Mouse (Mus musculus) activated CD4-positive, CD25-positive, alpha-beta regulatory T cell (primary cell): ENCODE results near the gene Gm9046. TPM values are rescaled to one million over a fixed set of nuclear protein-coding genes. Genes with fewer than 3 reads are reported as not detected.

Source experiments
- polyA plus RNA-seq, 2 experiments: library from polyadenylated mRNA; unstranded; fragments of 100-300 nt; shearing (Covaris generic); gene quantifications; one replicate each; pipeline ENCODE4 v1.2.1; 2017

Gm9046 gene
- polyA plus RNA-seq, result not detected

DNA sequence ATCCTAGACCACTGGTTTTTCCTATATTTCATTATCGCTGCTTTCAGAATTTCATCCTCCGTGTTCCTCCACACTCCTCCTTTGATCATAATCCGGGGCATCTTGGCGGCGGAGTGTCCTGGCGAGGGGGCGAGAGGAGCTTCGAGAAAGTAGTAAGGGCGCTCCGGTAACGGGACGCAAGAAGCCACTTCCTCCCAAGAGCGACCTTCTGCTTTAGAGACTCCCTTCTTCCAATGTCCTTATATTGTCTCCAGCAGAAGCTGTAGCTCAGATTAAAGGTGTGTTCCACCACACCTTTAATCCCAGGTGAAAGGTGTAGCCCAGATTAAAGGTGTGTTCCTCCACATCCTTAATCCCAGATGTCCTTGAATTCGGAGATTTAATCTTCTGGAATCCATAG lies at the start of gene Gm9046:
Gm9046 (minus strand) TSS at position 101 of the 400 bp plus-strand sequence.

GRCm38 (mm10) chr10:118354005-118354404 lies 10.9 kb upstream of the Gm9046 start, which contains the start of gene Gm9049:
Gene Gm9049, minus strand, starts transcription at chr10:118354105.

GRCm38 (mm10) chr10:118348579-118348978 lies 5.5 kb upstream of the Gm9046 start, which contains the start of gene Gm9048:
Gene Gm9048, minus strand, starts transcription at chr10:118348679.

GRCm38 (mm10) chr10:118337731-118338130 lies 5.3 kb downstream of the Gm9046 start, which contains the start of gene Gm9045:
Gene Gm9045, minus strand, starts transcription at chr10:118337831.

DNA sequence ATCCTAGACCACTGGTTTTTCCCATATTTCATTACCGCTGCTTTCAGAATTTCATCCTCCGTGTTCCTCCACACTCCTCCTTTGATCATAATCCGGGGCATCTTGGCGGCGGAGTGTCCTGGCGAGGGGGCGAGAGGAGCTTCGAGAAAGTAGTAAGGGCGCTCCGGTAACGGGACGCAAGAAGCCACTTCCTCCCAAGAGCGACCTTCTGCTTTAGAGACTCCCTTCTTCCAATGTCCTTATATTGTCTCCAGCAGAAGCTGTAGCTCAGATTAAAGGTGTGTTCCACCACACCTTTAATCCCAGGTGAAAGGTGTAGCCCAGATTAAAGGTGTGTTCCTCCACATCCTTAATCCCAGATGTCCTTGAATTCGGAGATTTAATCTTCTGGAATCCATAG lies 10.7 kb downstream of the Gm9046 start, which contains the start of gene Gm9044:
Gm9044 (minus strand) TSS at position 101 of the 400 bp plus-strand sequence.

DNA sequence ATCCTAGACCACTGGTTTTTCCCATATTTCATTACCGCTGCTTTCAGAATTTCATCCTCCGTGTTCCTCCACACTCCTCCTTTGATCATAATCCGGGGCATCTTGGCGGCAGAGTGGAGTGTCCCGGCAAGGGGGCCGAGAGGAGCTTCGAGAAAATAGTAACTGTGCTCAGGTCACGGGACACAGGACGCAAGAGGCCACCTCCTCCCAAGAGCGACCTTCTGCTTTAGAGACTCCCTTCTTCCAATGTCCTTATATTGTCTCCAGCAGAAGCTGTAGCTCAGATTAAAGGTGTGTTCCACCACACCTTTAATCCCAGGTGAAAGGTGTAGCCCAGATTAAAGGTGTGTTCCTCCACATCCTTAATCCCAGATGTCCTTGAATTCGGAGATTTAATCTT lies 16.2 kb downstream of the Gm9046 start, which contains the start of gene Gm9040:
Gm9040 (minus strand) TSS at position 101 of the 400 bp plus-strand sequence.

GRCm38 (mm10) chr10:118294938-118295337 lies 48.1 kb downstream of the Gm9046 start, which contains the start of gene Iltifb:
Gene Iltifb, minus strand, starts transcription at chr10:118295038.

Other genes starting within 250 kb of the Gm9046 start
- gene Mdm1, start 201.4 kb downstream of the Gm9046 start, polyA plus RNA-seq, result 10 to 100 TPM in 1 of 2 experiments, 1 to 10 TPM in 1; 7.0 to 11.2 TPM
- not detected for gene Il22, start 138.3 kb downstream of the Gm9046 start, polyA plus RNA-seq
- under 1 TPM in 1 of 2 experiments, not detected in 1; 0.11 TPM for gene Gm32717, start 102.5 kb downstream of the Gm9046 start, polyA plus RNA-seq
- gene Gm32802, start 84.6 kb downstream of the Gm9046 start, polyA plus RNA-seq, result under 1 TPM in 1 of 2 experiments, not detected in 1; 0.11 TPM
- gene Iltifb, start 48.2 kb downstream of the Gm9046 start, polyA plus RNA-seq, result 1 to 10 TPM in 1 of 2 experiments, not detected in 1; 1.1 TPM
- gene Gm9040, start 16.3 kb downstream of the Gm9046 start, polyA plus RNA-seq, result not detected
- not detected for gene Gm9044, start 10.8 kb downstream of the Gm9046 start, polyA plus RNA-seq
- gene Gm9045, start 5.4 kb downstream of the Gm9046 start, polyA plus RNA-seq, result under 1 TPM in 1 of 2 experiments, not detected in 1; 0.22 TPM
- under 1 TPM in 1 of 2 experiments, not detected in 1; 0.69 TPM for gene Gm9048, start 5.4 kb upstream of the Gm9046 start, polyA plus RNA-seq
- under 1 TPM in 1 of 2 experiments, not detected in 1; 0.22 TPM for gene Gm9049, start 10.8 kb upstream of the Gm9046 start, polyA plus RNA-seq
- 1 to 10 TPM; 8.2 to 9.0 TPM for gene Ifng, start 97.8 kb upstream of the Gm9046 start, polyA plus RNA-seq